Mouse (Mus musculus) hematopoietic stem cell, adult 5-6 weeks (primary cell): Measurements from ENCODE around the gene Sdk1. TPM values are rescaled to one million over a fixed set of nuclear protein-coding genes. Genes with fewer than 3 reads are reported as not detected.

Source experiments
- ATAC-seq, 2 experiments: fragments of 125-278 bp in 1 of 2; replicated peaks in 1 of 2; 2 replicates each; pipeline ENCODE4 v1.8.0; 2016 to 2017; ENCODE audit warnings: inconsistent platforms in 2 of 2, mild to moderate bottlenecking in 2 of 2, moderate number of reproducible peaks in 2 of 2, low read depth in 1 of 2, moderate TSS enrichment in 1 of 2; ENCODE audit not compliant: low FRiP score in 2 of 2, poor library complexity in 2 of 2, severe bottlenecking in 2 of 2, insufficient read depth in 1 of 2, low TSS enrichment in 1 of 2
- total RNA-seq: library from RNA; stranded (forward); fragments of 172-1452, 232-1000 nt; gene quantifications from 2 replicates; pipeline ENCODE4 v1.2.3, GENCODE M21; 2017

Sdk1 gene
- total RNA-seq, 1 experiment from 2014 or later, result 1.1 TPM

DNA sequence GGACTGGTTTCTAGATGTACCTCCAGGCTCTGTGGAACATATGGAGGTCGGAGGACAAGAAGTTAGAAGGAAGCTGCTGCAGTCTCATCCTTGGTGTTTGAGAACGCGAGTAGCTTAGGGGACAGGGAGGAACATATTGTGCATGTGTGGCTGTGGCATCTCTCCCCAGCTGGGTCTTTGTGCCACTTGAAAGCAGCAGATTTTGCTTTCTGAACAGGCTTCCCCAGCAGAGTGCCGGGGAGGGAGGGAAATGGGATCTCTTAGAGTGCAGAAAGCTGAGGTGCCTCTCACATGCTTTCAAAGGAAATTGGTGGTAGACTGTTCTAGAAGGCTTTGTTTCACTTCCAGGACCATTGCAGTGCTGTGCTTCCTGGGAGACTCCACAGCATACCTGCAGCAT, 820.5 kb downstream of the Sdk1 start:
- ATAC-seq, result no peak

DNA sequence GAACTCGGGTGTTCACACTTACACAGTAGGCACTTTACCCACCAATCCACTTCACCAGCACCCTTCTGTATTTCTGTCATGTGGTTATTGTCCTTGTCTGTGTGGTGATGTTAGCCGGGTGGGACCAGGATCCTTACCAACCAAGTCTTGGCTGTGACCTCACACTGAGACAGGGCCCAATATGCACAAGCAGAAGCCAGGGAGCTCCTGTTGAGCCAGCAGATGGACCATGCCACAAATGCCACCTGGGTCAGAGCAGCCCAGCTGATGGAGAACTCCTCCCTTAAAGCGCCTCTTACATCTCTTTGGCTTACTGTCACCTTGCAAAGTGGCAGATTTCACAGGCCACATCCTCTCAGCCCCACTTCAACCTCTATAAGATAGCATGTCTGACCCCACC, 830.0 kb downstream of the Sdk1 start:
- ATAC-seq, result no peak

DNA sequence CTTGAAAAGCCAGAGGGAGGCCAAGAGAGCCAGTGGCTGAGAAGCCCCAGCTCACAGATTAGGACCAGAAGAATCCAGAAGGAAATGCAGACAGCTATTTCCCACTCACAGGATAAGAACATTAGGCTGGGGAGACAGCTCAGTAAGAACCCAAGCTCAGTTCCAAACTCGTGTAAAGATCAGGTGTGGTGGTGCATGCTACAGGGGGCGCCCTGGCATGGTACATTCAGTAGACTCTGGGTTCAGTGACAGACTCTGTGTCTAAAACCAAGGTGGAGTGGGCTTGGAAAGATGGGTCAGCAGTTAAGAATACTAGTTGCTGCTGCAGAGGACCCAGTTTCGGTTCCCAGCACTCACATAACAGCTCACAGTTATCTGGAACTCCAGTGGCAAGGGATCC, 832.6 kb downstream of the Sdk1 start:
- no peak for ATAC-seq

DNA sequence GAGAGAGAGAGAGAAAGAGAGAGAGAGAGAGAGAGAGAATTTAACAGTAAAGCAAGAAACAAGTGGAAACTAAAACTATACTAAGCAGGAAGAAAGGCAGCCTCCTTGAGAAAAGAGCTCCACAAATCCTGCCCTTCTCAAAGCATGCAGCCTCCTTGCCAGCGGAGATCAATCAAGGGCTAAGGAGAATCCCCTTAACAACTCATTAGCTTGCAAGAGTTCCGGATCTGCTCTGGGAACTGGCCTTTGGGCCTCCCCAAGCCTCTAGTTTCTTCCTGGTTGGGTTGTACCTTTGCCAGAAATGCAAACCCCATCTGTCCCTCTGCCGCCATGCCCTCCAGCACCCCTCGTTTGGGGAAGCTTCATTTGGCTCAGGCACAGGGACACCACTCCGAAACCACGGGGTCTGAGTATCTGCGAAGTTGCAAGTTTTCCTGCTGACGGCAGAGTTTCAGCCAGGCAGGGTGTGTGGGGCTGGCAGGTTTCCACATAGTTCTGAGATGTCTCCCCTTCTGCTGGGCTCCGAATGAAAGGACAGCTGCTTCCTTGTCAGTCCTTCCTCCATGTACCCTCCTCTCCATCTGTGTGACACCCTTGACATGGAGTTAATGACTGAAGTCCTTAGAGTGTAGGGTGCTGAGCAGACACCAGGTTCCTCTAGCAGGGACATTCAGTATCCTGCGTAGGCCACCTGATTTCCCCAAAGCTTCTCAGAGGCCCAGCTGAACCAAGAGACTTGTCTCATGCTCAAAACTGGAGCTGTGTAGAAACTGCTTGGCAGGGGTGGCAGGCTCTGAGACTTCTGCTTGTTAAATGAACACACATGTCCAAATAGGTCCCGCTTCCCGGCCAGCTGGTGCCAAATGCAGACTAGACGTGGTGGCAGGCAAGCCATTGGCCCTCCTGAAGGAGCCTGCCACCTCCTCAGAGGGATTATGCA, 833.5 kb downstream of the Sdk1 start:
- no peak for ATAC-seq

DNA sequence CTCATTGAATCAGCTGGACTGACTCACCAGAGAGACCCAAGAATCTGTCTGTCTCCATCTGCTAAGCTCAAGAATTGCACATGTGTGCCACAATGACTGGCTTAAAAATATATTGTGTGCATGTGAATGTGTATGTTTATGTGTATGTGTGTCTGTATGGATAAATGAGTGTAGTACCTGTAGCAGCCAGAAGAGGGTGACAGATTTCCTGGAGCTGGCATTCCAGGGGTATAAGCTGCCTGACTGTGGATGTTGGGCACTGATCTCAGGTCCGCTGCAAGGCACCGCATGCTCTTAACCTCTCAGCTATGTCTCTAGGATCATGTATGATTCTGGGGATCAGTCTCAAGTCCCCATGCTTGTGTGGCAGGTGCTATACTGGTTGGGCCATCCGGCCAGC, 839.4 kb downstream of the Sdk1 start:
- no peak for ATAC-seq

DNA sequence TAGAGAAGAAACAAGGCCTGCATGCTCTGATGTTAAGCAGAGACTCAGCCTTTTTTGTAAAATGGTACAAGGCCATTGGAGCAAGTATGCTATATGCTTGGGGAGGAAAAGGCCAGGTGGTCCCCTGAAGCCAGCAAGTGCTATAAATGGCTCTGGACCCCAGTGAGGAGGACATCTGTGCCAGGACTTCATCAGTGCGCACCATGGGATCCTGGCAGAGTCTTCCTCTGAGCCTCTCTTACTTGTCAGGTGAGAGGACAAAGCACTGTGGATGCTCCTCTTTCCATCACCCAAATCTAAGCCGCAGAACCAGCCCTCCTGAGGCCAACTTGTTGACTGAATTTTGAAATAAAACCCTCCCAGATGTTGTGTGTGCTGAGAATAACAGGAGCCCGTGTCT, 839.8 kb downstream of the Sdk1 start:
- ATAC-seq, result no peak

DNA sequence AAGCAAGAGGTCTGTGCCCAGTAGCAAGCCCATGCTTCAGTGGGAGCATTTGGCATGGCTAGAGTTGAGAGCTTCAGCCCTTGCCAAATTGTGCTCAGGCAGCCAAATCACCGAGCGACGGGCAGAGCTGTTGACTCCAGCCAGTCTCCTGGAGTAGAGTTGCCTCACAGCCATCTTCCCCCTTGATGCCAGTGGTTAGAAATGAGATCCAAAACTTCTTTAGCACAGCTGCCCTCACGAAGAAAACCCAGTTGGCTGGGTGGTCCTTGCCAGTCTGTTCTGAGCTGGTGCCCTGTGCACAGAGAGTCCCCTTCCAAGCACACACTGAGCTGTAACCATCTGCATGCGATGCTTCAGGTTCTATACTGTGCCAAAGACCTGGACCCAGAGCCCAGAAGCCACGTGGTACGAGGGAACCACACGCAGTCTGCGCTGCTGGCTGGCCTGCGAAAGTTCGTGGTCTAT, 855.1 kb downstream of the Sdk1 start:
- no peak for ATAC-seq

DNA sequence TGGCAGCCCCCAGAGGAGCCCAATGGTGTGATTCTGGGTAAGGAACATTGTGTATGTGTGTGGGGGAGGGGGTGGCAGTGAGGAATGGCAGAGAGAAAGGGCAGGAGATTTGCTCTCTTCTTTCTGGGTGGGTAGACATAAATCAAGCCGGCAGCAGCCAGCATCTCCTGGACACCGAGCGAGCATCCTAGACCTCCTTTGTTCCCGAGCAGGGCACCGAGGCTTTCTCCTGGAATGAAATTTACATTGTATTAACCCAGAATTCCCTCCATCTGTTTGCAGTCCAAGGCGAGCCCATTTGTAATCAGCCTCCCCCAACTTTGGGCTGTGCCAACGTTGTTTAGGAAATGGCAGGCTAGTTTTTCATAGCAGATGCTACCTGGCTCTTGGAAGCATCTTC, 858.9 kb downstream of the Sdk1 start:
- ATAC-seq, result no peak

DNA sequence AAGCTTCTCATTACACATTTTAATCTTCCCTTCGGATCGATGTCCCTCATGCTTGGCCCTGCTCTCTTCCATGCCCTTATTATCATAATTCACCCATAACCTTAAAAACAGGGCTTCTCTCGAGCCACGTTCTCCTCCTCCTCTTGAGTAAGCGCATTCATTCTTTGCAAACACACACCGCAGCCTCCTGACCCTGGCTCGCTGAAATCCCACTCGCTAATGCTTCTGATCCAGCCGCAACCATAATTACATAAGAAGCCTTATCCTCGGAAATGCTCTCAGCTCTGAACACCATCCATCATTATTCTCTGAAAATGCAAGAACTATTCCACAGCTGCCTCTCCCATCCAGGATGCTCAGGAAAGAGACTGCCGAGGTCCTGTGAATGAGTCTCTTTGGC, 866.1 kb downstream of the Sdk1 start:
- no peak for ATAC-seq

DNA sequence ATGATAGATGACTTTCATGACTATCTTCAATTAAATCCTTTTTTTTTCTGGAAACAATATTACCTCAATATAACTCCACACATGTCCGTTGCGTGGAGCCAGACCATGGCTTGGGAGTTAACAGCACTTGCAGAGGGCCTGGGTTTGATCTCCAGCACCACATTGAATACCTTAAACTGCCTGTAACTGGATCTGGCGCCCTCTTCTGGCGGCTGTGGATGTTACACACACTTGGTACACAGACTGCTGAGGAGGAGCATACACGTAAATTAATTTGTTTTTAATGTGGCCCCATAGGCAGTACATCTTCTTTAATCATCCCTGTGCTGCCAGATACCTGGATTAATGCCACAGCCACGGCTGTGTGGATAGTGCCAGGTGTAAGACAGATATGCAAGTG, 870.7 kb downstream of the Sdk1 start:
- ATAC-seq, result no peak

DNA sequence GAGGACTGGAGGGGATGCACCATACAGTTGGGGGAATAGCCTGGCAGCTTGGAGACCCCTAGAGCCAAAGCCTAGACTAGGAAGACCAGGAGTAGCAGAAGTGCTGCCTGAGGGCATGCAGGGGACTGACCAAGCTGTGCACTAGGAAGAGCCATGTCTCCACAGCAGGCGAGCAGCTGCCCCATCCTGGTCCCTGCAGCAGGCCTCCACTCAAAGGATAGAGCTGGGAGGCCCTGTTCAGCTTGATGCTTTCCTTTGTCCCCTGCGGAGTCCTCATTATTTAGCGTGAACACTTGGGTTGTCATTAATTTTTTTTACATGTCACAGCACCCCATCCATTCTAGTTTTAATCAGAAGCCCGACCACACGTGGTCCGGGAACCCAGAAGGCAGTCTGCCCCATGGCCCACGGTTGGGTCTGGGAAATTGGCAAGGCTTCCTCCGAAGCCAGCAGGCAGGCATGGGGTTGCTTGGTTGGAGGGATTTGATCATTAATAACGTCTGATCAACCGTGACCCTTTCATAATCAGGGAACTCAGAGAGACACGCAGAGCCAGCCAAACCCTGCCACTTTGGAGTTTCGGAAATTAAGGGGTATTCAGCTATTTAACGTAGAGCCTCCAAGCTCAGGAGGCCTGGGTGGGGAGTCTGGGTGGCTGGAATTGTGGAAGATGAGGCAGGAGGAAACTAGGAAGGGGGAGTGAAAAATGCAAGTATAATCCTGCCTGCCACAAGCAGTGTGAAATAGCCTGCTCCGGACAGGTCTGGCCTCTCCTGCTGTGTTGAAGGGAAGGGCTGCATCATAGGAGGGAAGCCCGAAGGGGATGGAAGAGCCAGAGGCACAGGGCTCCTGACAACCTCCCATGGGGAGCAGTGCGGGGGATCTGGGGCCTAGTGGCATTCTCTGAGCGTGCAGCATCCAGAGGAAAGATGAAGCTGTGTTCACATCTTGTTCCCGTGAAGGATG, 872.2 kb downstream of the Sdk1 start:
- ATAC-seq, result no peak

DNA sequence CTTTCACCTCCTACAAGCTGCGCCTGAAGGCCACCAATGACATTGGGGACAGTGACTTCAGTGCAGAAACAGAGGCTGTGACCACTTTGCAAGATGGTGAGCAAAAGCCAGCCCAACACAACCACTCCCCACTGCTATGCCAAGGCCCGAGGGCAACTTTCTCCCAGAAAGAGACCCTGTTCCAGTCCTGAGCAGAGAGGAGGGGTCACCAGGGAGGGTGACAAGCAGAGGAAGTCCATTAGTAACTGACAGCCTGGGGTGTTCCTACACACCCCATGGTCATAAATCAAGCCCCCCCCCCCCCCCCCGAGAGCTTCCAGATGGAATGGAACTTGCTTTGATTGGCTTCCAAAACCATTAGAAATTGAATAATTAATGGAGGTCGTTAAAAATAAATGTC, 886.5 kb downstream of the Sdk1 start:
- no peak for ATAC-seq

DNA sequence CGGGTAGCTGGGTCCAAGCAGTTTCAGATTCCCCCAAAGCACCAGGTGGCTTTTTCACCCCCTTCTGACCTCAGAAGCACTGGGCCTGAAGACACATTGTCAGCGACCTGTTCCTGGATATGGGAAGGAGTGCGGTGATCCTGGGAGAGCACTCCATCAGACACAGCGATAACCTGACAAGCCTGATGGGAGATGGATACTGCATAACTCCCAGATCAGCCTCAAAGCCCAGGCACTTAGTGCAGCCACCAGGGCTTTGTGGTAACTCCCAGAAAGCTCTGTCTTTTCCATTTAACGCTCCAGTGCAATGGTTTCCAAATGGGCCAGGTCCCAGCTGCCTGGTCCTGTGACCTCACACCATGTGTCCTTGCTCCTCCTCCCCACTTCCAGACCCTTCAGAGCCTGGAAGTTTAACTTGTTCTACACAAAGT, 886.9 kb downstream of the Sdk1 start:
- ATAC-seq, result no peak

DNA sequence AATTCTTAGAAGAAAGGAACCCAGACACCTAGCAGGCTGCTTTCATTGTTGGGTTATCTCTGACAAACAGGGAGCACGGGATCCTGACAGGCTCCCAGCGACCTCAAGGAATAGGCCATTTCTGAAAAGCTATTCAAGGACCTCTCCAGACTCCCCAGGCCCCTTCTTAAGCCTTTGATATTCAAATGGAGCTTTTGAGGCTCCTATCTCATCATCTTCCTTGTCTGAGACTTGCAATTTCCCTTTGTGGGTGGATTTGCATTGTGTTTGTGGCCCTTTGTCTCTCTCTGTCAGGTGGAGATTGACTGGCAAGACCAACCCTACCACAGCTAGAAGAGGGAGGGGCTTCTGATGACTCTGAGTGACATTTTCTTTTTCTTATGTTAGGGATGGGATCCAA, 888.7 kb downstream of the Sdk1 start:
- ATAC-seq, result no peak

DNA sequence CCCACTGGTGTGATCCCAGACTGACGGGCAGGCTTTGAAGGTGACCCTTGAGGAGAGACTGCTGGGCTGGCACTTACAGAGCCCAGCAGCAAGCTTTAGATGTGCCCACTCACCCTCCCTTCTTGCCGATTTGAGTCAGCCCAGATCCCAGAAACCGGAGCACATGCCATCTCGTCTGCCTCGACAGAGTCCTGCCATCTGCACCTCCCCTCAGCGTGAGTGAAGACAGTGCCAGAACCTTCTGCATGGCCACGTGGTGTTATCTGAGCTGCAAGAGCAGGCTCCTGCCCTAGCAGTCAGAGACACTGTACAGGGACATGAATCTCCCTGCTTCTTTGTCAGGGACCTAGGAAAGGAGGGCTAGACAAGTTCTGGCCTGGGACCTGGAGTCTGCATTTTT, 898.7 kb downstream of the Sdk1 start:
- no peak for ATAC-seq

DNA sequence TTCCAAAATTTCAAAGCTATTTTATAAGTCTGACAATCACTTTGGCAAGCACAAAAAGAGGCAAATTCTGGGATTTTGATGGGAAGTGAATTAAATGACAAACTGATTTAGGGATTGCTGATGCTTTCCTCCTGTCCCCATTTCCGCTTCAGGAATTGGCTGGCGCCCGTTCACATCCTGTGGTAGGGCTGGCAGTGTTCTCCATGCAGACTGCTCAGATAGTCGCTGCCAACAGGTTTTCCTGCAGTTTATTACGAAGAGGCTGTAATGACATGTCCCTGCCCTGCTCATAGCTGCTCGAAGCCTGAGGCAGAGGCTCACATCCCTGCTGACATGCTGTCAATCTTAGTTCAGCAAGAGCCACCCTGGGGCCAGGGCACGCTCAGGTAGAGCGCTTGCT, 908.3 kb downstream of the Sdk1 start:
- ATAC-seq, result no peak

DNA sequence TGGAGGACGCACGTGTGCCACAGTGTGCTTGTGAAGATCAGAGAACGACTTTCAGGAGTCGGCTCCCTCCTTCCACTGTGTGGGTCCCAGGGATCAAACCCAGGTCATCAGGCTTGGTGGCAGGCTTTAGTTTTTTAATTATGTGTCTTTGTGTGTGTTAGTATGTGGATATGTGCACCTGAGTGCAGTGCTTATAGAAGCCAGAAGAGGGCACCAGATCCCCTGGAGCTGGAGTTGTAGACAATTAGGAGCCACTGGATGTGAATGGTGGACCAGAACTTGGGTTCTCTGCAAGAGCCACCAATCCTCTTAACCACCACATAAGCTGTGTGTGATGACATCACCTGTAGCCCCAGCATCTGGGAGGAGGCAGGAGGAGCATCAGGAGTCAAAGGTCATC, 909.5 kb downstream of the Sdk1 start:
- ATAC-seq, result no peak
